Mouse (Mus musculus): Measurements from ENCODE around the gene Gatad2a.
"Not testable (repeated sequence)": the region's sequence is repeated elsewhere in the genome, so short reads cannot be mapped to it uniquely, and the experiment has no call there.

The Gatad2a gene

DNA sequence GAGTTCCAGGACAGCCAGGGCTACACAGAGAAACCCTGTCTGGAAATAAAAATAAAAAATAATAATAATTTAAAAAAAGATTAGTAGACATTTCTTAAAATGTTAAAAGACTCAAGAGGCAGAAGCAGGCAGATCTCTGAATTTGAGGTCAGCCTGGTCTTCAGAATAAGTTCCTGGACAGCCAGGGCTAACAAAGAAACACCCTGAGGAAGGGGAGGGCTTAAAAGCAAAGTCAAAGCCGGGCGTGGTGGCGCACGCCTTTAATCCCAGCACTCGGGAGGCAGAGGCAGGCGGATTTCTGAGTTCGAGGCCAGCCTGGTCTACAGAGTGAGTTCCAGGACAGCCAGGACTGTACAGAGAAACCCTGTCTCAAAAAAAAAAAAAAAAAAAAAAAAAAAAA is 7.2 kb downstream of the Gatad2a start:
- DNase-seq, result not testable (repeated sequence)

DNA sequence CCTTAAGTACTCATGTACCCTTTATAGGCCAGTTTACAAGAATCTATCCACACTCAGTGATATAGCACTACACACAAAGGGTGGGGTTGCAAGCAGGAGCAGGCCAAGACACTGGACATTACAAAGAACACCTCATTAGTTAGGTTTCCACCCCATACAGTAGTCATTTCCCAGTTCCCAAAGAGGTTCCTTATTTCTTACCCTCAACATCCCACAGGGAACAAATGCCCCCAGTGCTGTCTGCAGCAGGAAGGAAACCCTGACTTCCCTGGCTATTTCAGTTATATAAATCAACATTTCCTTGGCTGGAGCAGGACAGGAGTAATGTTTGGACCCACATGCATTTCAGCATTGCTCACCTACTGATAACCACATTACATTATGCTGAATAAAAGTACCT is 8.4 kb downstream of the Gatad2a start:
- DNase-seq, result no peak

DNA sequence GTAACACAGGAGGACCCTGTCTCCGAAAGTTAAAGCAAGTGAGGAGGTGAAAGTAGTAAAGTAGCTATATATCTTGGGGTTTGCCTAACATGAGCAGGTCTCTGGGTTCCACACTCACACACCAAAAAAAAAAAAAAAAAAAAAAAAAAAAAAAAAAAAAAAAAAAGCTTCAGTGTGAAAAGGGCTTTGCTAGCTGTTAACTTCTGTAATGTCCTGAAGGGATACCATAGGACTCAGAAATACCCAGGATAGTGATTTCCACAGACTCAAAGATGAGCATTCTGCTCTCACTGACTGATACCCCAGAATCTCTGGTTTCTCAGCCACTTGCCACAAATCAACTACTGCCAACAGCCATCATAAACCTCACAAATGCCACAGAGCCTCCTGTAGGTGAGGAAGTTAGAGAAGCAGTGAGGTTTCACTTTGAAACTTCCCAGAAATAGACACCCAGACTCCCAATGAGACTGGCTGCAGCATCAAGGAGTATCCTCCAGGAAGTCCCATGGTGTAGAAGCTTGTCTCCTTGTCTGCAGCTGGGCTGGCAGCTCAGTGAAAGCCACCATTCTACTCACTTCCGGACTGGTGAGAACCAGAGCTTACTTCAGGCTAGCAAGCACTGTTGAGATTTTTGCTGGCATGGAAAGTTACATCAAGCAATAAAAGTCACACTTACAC is 11.2 kb downstream of the Gatad2a start:
- DNase-seq, result peak; percentile 30

DNA sequence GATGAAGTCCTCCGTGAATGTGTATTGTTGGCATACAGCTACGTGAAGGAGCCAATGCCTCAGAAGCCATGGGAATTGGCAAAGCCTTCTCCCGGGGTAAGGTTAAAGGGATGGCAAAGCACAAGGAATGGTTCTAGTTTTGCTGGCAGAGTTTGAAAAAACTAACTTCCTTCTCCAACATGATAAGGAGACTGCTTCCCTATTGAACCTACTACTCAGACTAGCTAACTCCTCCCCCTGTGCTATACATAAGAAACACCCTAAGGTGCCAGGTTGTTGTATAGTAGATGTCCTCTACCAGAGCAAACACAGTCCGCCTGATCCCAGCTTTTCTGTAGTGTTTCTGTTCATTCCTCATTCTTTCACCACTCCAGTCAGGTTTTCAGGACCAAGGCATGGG is 17.7 kb downstream of the Gatad2a start:
- DNase-seq, result no peak

DNA sequence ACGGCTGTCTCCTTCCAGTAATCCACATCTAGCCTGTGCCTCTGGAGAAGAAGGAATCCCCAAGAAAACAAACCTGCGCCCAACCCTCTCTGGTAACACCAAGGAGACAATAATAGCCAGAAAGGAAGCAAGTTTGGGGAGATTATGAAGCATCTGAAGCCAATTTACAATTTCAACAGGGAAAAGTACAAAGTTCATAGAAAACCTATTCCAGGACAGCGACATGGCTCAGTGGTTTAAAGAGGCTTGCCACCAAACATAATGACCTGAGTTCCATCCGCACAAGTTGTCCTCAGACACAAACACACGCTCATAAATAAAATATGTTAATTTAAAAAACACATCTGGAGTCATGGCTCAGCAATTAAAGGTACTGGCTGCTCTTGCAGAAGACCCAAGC is 21.4 kb downstream of the Gatad2a start:
- DNase-seq, result no peak

DNA sequence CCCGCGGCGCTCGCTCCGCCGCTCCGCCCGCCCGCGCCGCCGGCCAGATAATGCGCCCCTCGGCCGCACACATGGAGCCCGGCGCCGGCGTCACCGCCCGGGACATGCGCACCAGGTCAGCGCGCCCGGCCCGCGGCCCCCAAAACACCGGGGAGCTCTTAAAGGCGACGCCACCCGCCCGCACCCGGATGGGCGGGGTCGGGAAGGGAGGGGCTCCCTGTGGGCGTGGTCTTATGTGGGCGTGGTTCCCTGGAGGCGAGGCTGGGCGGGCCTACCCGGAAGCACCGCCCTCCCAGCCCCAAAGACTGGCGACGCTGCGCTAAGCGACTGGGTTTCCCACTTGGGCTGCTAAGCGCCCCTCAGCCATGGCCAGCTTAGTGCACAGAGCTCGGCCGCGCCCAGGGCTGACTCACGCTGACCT is 22.0 kb downstream of the Gatad2a start:
- peak; percentile 98 for DNase-seq

DNA sequence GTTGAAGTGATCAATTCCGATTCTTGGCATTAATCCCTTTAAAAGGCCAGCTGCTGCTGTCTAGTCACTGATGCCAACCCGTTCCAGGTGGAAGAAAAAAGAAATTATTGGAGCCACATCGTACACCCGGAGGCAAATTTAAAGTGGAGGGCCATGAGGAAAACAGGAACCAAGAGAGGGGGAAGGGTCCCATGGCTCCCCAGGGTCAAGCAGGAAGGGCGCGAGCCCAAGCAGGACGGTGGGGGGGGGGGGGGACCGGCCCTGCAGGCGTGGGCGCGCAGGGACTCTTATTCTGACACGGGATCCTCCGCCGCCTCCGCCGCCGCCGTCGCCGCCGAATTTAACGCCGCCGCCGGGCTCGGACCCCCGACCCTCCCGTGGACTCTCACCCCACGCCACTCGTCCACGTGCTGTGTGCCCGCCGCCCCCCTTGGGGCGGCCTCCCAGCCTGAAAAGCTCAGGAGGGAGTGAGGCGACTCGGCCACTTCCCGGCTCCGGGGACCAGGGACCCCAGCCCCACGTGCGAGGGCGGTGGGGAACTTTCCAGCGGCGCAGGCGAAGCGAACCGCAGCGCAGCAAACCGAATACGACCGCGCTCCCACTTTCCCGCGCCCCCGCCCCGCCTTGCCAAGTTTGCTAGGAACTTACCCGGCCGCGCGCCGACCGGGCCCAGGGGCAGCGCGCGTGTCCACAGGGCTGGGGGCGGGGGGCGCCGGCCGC is 22.6 kb downstream of the Gatad2a start:
- peak; percentile 65 for DNase-seq

DNA sequence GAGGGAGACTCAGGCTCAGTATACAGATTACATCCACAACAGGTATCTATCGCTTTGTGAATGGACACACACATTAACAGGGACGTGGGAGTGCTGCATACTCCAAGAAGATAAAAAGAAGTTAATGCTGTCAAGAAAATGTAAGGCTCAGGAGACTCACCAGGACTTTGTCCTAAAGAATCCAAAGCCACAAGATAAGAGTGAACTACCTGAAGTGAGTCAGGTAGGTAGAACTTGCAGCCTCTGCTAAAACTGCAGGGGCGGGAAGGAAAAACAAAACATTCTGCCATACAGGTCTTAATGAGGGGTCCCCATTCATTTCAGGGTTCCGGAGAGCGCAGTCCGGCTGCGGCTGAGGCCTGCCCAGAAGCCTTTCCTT is 23.1 kb downstream of the Gatad2a start:
- no peak for DNase-seq

DNA sequence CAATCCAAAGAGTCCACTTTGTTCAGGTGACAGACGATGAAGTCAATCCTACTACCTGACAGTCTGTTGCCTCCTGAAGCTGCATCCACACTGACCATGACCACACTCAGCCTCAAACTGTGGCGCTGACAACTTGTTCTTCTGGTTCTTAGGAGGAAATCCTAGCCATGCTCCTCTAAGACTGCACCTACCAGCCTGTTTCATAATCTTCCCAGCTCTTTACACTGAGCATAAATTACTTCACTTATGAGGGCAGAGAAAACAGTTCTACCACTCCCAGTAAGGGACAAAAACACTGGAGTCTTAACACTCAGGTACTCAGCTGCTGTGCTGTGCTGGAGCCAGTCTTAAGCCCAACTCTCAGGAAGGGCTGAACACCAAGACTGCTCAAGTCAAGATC is 25.3 kb downstream of the Gatad2a start:
- DNase-seq, result no peak

DNA sequence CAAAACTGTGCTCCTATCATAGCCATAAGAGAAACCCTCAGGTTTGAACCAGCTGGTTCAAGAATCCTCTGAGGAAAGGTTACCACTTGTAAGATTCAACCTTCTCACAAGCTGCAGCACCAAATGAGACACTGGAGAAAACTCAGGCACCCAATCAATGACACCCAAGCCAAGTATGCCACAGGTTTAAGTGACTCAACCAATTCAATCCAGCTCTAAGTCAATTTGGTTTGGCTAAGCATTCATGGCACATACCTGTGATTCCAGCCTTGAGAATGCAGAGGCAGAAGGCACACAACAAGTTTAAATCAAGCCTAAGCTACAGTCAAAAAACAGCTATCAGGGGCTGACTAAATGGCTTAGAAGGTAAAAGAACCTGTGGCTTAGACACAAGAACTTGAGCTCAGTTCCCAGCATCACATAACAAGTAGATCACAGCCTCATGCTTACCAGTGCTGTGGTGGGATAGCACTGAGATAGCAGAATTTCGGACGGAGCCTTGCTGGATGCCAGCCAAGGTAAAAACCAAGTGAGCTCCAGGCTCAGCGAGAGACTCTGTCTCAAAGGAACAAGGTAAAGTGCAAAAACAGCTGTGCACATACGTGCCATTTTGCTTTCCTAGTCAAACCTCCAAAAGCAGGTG is 28.8 kb downstream of the Gatad2a start:
- DNase-seq, result no peak

DNA sequence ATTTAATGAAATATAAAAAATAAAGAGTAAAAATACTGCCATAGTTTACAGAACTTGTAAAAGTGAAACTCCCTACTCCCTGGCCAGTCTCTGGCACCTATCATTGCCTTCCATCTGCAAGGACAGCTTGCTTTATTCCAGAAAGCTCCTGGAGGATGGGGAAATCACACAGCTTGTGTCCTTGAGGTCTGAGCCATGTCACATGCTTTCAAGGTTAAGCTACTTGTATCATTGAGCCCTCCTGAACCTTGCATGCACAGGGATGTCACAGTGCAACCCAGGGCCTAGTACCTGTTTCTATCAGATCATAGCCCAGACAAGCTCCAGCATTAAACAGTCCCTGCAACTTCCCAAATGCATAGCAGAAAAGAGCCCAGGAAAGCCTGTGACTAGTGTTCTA is 36.9 kb downstream of the Gatad2a start:
- no peak for DNase-seq

DNA sequence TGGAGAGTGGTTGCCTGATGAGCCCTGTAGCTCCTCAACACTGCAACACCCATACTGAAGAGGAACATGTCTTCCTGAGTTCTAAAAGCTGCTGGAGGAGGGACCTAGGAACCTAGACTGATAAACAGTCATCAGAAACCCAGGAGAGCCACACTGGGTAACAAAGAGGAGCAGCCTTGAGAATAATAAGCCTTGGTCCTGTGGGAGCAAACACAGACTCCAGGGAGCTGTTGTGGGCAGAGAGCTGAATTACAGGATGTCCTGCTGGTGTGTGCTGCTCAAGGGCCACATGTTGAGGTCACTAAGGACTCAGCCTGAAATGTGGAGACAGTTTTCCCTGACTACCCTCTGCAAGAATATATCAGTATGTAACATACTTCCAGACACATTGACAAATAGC is 38.3 kb downstream of the Gatad2a start:
- DNase-seq, result no peak

DNA sequence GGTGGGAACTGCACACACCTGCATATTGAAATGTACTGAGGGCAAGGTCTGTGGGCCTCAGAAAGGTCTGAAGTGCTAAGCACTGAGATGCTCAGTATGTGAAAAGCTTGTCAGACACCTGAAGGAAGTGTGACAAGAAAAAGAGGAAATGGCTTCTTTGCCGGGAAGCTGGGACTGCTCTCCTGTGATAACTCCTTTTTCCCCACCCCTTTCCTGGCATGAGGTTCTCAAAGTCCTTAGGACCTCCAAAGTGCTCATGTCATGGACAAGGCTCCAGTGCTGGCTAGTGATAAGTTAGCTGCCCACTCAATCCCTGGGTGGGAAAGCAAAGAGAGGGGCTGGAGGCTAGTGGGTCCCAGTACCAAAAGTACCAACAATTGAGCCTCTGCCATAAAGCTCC is 38.8 kb downstream of the Gatad2a start:
- no peak for DNase-seq

DNA sequence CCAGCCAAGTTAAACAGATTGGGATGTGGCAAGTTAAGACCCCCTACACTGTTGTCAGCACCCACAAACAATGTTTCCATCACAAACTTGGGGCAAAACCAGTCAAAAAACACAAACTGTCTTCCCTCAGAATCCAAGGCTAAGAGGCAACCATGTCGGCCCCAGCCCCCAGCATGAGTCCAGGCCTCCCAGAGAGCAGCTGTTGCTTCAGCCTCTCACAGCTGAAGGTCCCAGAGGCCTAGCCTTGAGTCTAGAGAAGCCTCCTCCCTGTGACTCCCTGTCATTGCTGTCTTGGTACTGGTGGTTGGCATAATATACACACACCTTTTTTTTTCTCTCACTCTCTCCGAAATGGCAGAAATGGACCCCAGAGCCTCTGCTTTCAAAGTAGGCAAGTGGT is 39.5 kb downstream of the Gatad2a start:
- DNase-seq, result no peak

DNA sequence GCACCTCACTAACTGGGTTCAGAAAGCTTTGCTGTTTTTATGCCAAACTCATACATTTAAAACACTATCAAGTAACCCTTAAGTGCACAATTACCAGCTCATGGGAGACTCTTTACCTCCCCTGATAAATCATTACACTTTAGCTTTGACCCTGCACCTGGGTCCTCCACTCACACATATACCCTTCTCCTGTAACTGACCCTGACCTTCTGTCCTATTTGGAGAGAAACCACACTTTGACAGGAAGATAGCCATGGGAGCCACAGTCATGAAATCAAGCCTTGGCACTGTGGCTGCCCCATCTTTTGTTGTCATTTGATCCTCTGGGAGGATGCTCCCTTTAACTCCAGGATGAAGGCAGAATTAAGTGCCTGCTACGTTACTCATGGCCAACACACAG is 41.5 kb downstream of the Gatad2a start:
- no peak for DNase-seq

DNA sequence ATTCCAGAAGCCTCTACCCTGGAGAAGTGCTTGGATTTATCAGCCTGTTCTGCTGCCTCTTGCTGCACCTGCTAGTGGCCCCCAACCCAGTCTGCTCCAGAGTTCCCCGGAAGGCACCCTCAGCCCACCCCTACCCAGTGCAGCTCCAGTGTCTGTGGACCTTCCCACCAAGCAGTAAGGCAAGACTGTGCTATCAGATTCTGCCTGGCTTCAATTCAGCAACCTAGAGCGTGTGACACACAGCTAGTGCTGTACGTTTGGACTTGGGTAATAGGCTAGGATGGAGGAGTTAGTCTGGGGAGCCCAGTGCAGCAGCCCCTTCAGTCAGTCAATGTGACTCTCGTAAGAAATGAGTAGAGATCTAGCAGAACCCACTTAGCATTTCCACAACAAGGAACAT is 42.0 kb downstream of the Gatad2a start:
- no peak for DNase-seq

DNA sequence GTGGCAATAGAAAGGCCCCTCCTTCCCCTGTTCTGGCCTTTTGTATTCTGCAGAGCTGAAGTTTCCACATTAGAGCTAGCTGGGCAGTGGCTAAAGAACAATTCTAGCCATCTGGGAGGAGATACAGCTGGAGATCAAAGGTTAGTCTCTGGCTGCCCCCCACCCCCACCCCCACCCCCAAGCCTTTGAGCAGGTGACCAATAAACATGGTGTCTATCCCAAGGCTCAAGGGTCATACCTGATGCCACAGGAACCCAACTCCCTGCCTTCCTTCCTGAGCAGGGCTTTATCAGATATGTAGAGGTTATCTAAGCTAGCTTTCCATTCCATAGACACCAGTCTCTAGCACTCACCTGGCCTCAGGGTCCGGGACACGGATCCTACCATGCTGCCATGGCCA is 45.9 kb downstream of the Gatad2a start:
- DNase-seq, result no peak

DNA sequence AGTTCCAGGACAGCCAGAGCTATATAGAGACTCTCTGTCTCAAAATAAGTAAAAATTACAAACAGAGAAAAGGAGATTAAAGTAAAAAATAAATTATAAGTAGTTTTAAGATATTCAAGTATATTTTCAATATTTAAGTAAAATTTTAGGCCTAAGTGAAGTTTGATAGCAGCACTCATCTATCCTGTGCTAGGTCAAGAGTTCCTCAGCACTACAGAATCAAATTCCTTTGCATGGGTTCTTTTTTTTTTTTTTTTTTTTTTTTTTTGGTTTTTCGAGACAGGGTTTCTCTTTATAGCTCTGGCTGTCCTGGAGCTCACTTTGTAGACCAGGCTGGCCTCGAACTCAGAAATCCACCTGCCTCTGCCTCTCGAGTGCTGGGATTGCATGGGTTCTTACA is 53.7 kb downstream of the Gatad2a start:
- DNase-seq, result not testable (repeated sequence)

DNA sequence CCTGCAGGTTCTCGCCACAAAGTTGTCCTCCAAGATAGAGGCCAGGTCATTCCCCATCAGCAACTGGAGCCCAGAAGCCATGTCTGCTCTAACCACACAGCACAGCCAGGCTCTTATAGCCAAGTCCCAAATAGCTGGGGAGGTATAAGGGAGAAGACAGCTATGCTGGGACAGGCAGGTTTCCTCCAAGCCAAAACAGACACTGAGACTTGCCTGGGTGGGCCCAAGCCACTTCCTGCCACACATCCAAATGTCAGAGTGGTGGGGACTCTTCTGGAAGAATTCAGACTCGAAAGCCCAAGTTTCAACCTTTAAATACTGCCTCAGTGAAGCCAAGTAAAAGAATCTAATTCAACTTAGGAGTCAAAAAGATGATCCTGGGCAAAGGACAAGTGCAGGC is 55.8 kb downstream of the Gatad2a start:
- DNase-seq, result no peak

DNA sequence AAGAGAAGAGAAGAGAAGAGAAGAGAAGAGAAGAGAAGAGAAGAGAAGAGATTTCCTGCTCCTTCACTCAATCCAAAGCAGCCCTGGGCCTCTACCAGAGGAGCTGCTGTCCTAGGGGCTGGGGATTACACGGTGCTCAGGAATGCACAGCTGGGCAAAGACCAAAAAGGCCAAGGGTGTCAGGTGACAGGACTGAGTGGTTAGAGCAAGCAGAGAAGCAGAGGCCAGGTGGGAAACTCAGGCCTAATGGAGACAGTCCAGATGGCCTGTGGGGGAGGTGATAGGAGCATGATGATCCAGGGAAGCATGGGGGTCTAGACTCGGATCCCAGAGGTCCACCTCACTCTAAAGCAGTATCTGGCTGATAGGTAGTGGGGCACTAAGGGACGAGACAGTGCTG is 56.6 kb downstream of the Gatad2a start:
- peak; percentile 68 for DNase-seq

DNA sequence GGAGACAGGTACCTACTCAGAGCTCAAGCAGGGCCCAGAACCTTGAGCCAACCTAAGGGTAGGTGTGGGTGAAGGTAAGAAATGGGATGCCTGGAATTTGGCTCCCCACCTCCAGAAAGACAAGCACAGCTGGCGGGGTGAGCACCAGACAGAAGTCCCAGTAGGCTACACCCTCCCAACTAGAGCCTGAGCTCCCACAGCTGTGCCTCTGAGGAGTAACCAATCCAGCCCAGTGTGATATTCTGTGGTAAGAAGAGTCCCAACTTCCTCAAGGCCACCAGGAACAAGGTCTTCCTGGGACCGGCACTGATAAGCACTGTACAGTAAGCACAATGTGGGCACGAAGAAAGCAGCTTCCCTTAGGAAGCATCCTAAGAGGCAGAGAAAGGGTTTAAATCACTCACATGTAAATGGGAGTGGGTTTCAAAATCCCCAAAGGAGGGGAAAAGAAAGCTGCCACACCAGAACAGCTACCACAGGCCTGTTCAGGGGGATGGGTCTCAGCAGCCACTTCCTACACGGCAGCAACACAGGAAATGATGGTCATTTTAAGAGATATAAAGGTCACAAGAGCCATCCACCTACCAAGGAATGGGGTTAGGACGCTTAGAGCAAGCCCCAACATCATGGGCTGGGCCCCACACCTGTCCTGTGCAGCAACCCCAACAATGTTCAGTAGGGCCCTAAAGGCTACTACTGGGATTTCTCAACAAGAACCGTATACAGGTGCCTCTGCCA is 57.8 kb downstream of the Gatad2a start:
- DNase-seq, result no peak

DNA sequence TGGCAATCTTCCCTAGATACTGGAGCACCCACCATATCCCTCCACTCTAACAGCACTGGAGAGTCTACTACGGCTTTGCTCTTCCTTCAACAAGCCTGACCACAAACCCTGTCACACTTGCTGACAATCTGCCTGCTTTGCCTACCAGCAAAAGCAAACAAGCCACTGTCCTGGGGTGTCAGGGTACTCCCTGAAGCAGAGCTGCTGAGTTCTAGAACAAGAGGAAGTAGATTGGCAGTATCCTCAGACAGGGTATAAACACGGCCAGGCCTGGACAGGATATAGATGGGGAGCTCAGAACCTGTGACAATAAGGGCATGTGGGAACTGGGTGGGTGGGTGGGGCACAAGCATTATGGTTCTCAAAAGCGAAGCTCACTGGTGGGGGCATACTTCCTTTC is 58.7 kb downstream of the Gatad2a start:
- DNase-seq, result no peak

DNA sequence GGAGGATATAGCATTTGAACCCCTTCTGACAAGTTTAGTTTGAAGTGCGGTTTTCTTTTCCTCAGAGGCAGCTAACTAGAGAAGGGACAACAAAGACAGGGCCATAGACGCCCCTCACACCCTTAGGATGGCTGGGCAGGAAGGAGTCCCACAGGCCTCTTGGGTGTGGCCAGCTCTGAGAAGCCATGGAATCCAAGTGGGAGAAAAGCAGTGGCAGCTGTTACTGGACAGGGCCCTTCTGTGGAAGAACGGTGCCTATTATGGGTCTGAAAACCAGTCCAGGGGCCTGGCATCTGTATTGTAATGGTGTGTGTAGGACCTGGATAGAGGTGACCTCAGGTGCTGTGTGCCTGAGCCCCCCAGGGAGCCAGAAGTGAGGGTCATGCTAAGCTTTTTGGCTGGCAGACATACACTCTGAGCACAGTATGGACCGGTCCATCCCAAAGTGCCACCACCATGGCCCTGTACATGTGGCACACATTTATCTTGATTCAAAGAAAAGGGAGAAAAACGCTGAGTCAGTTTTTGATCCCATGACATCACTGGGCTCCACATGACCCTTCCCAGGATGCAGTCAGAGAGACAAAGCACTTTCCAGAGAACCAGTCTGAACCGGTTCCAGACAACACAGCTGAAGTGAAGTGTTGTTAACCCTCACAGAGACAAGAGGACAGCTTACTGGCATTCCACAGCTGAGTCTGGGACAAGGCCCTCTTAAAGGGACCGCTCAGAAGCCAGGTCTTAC is 60.0 kb downstream of the Gatad2a start:
- DNase-seq, result peak; percentile 77
